Comparison of ENCODE assay signal across 34 mouse cellular contexts in the genomic region with DNA sequence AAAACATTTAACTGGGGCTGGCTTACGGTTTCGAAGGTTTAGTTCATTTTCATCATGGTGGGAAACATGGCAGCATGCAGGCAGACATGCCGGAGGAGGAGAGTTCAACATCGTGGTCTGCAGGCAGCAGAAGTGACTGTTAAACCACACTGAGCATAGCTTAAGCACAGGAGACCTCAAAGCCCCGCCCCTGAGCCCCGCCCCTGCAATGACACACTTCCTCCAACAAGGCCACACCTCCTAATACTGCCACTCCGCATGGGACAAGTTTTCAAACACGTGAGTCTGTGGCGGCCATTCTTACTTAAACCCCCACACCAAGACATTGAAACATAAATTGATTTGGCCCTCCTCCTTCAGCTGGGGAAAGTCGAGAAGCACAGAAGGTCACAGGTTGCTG. TPM values are rescaled to one million over a fixed set of nuclear protein-coding genes. Genes with fewer than 3 reads are reported as not detected.
DNase-seq lines count a peak whose midpoint lies in the region; ATAC-seq and TF ChIP-seq lines count a peak whose summit lies in the region.
"Had no signal": no experiment of that assay in that cellular context is flagged by ENCODE, and none has a peak within 500 bp of the region (broad histone marks: within the 10 kb centered on the region; RNA-seq: fewer than 3 reads in every experiment).

No protein-coding gene starts in this region.

- H3K4me2 ChIP-seq in liver, embryonic 12.5 days, result no peak overlapping the region
- no peak overlapping the region for H3K4me2 ChIP-seq in midbrain, embryonic 16.5 days (ENCODE audit: low read length)
- H3K4me2 ChIP-seq: hindbrain, embryonic 15.5 days; intestine, embryonic 15.5 days had no signal

- peak; percentile 98 for TF ChIP-seq POLR2A in ES-Bruce4 (IDR thresholded peaks at IDR 0.05; ENCODE audit: insufficient read depth, low read length)

- no peaks in the 10 kb centered on the region for H3K9me3 ChIP-seq in liver, embryonic 12.5 days (replicated peaks)
- H3K9me3 ChIP-seq in ES-Bruce4 (replicated peaks; ENCODE audit: control insufficient read depth, insufficient read depth, low read length, poor library complexity, severe bottlenecking), result no peaks in the 10 kb centered on the region
- no peaks in the 10 kb centered on the region for H3K9me3 ChIP-seq in midbrain, embryonic 16.5 days (replicated peaks; ENCODE audit: control insufficient read depth, low read length, poor library complexity, severe bottlenecking)
- H3K9me3 ChIP-seq: forebrain, embryonic 10.5 days; hindbrain, embryonic 15.5 days; intestine, embryonic 15.5 days; limb, embryonic 10.5 days; megakaryocyte, embryonic 14.5 days had no signal

- WGBS in liver, embryonic 12.5 days (ENCODE audit: insufficient replicate concordance), result 57% methylated on average over 10 of the region's 10 CpGs
- 86% methylated on average over 10 of the region's 10 CpGs for WGBS in midbrain, embryonic 16.5 days

- H3K4me1 ChIP-seq in liver, embryonic 12.5 days, result no peaks in the 10 kb centered on the region
- no peaks in the 10 kb centered on the region for H3K4me1 ChIP-seq in ES-Bruce4 (ENCODE audit: control insufficient read depth, insufficient read depth, low read length)
- H3K4me1 ChIP-seq in midbrain, embryonic 16.5 days (ENCODE audit: control insufficient read depth, insufficient read depth, low read length), result no peaks in the 10 kb centered on the region
- H3K4me1 ChIP-seq: forebrain, embryonic 10.5 days; hindbrain, embryonic 15.5 days; intestine, embryonic 15.5 days; limb, embryonic 10.5 days; megakaryocyte, embryonic 14.5 days had no signal

- H3K9ac ChIP-seq in liver, embryonic 12.5 days, result no peak overlapping the region
- H3K9ac ChIP-seq in ES-Bruce4 (ENCODE audit: low read depth, poor library complexity, severe bottlenecking), result peak overlapping the region; percentile 52
- H3K9ac ChIP-seq in midbrain, embryonic 16.5 days (ENCODE audit: low read depth, low read length), result no peak overlapping the region
- H3K9ac ChIP-seq: forebrain, postnatal 0 days; hindbrain, embryonic 15.5 days; intestine, embryonic 15.5 days had no signal

- H3K27me3 ChIP-seq in liver, embryonic 12.5 days (replicated peaks), result no peaks in the 10 kb centered on the region
- H3K27me3 ChIP-seq in ES-Bruce4 (ENCODE audit: control insufficient read depth, insufficient read depth, low read length, poor library complexity, severe bottlenecking), result no peaks in the 10 kb centered on the region
- H3K27me3 ChIP-seq in midbrain, embryonic 16.5 days (ENCODE audit: control insufficient read depth, insufficient read depth, low read depth, low read length), result no peaks in the 10 kb centered on the region
- H3K27me3 ChIP-seq: hindbrain, embryonic 15.5 days; intestine, embryonic 15.5 days had no signal

- TF ChIP-seq EP300 in ES-Bruce4 (IDR thresholded peaks at IDR 0.05; ENCODE audit: insufficient read depth, low read depth, low read length), result no peak

- ATAC-seq in liver, embryonic 12.5 days, result no peak
- ATAC-seq in midbrain, embryonic 16.5 days, result no peak
- ATAC-seq: forebrain, postnatal 0 days; intestine, embryonic 15.5 days had no signal

- no peaks in the 10 kb centered on the region for H3K36me3 ChIP-seq in liver, embryonic 12.5 days
- peaks cover 3% of the 10 kb centered on the region; the same call in 1 of the 2 replicates for H3K36me3 ChIP-seq in ES-Bruce4 (ENCODE audit: control insufficient read depth, insufficient read depth, low read length, poor library complexity, severe bottlenecking)
- H3K36me3 ChIP-seq in midbrain, embryonic 16.5 days (ENCODE audit: control insufficient read depth, insufficient read depth, low read length), result no peaks in the 10 kb centered on the region
- H3K36me3 ChIP-seq: forebrain, embryonic 10.5 days; hindbrain, embryonic 15.5 days; intestine, embryonic 15.5 days; limb, embryonic 10.5 days had no signal

- H3K4me3 ChIP-seq in liver, embryonic 12.5 days, result no peak overlapping the region
- H3K4me3 ChIP-seq in ES-Bruce4 (ENCODE audit: low read depth, low read length), result peak overlapping the region; percentile 95
- H3K4me3 ChIP-seq in midbrain, embryonic 16.5 days (ENCODE audit: low read depth, low read length), result no peak overlapping the region
- H3K4me3 ChIP-seq: forebrain, embryonic 10.5 days; hindbrain, embryonic 15.5 days; intestine, embryonic 15.5 days; limb, embryonic 10.5 days; megakaryocyte, embryonic 14.5 days had no signal

- no peak overlapping the region for H3K27ac ChIP-seq in liver, embryonic 12.5 days
- H3K27ac ChIP-seq in ES-Bruce4 (ENCODE audit: insufficient read depth, low read length), result 0 out of 2 replicates have a peak overlapping the region, but pooled peaks have one; percentile 42
- H3K27ac ChIP-seq in midbrain, embryonic 16.5 days (ENCODE audit: low read length), result no peak overlapping the region
- H3K27ac ChIP-seq: forebrain, embryonic 10.5 days; hindbrain, embryonic 15.5 days; intestine, embryonic 15.5 days; limb, embryonic 10.5 days had no signal

- DNase-seq in liver (peak; percentile 22), R1 (ENCODE audit: low read depth, low spot score) (peak; percentile 90)
- DNase-seq in urinary bladder, postnatal 25 days (ENCODE audit: low spot score), result no peak
- no peak for DNase-seq in left cerebral cortex, postnatal 10 days (ENCODE audit: extremely low spot score in 1 of 2, low spot score in 2 of 2)
- DNase-seq: adrenal gland, postnatal 36 days; B cell, adult 2 months; cerebellum, adult 9-11 months; forebrain, postnatal 0 days; gastrocnemius, postnatal 25 days; kidney, adult 8-10 months; kidney, postnatal 10 days; lung, adult 2 months; lung, postnatal 14 days; thymus, adult 18-20 months; thymus, postnatal 36 days had no signal

- no peak for TF ChIP-seq CTCF in ES-Bruce4 (IDR thresholded peaks at IDR 0.05; ENCODE audit: low read depth, low read length)

- intact Hi-C loops in left cerebral cortex, postnatal 10 days (cut with DNase I), result no loop called here

RNA-seq across cellular contexts. Expression of a gene that starts 1.0 kb away (rescaled TPM):
- polyA plus RNA-seq in liver, embryonic 12.5 days (2016; fragmentation: Nextera tagmentation; extraction: Ambion mirVana), result not detected in 2 replicates
- polyA plus RNA-seq in ES-Bruce4 (2011; ENCODE audit: insufficient read depth, insufficient read length, low read depth, missing spikeins), result 8.7 and 11.0 TPM in 2 replicates
- not detected for total RNA-seq in left cerebral cortex, postnatal 10 days (2021)
- polyA plus RNA-seq in midbrain, embryonic 16.5 days (2015; fragmentation: Nextera tagmentation; extraction: Ambion mirVana), result not detected in 2 replicates
- total RNA-seq: adrenal gland, adult 18-20 months; adrenal gland, postnatal 36 days; forebrain, postnatal 0 days; gastrocnemius, postnatal 25 days; hematopoietic stem cell, adult 5-6 weeks; layer of hippocampus, postnatal 14 days; left cerebral cortex, adult 8-10 months; liver, adult 2 months; midbrain, postnatal 0 days had no signal
- polyA plus RNA-seq: embryonic facial prominence, embryonic 11.5 days; forebrain, embryonic 10.5 days; forebrain, postnatal 0 days; heart, embryonic 16.5 days; hindbrain, embryonic 15.5 days; intestine, embryonic 15.5 days; limb, embryonic 10.5 days; liver, adult 2 months; lung, adult 2 months; midbrain, postnatal 0 days; neural tube, embryonic 14.5 days; spleen, adult 2 months had no signal

RNA-seq across cellular contexts. Expression of a gene that starts 16.8 kb away (rescaled TPM):
- not detected in 2 replicates for polyA plus RNA-seq in liver, embryonic 12.5 days (2016; fragmentation: Nextera tagmentation; extraction: Ambion mirVana)
- polyA plus RNA-seq in ES-Bruce4 (2011; ENCODE audit: insufficient read depth, insufficient read length, low read depth, missing spikeins), result 0.54 and 2.1 TPM in 2 replicates
- total RNA-seq in left cerebral cortex, postnatal 10 days (2021), result not detected
- polyA plus RNA-seq in midbrain, embryonic 16.5 days (2015; fragmentation: Nextera tagmentation; extraction: Ambion mirVana), result not detected in 2 replicates
- total RNA-seq: adrenal gland, adult 18-20 months; adrenal gland, postnatal 36 days; forebrain, postnatal 0 days; gastrocnemius, postnatal 25 days; hematopoietic stem cell, adult 5-6 weeks; layer of hippocampus, postnatal 14 days; left cerebral cortex, adult 8-10 months; liver, adult 2 months; midbrain, postnatal 0 days had no signal
- polyA plus RNA-seq: embryonic facial prominence, embryonic 11.5 days; forebrain, embryonic 10.5 days; forebrain, postnatal 0 days; heart, embryonic 16.5 days; hindbrain, embryonic 15.5 days; intestine, embryonic 15.5 days; limb, embryonic 10.5 days; liver, adult 2 months; lung, adult 2 months; midbrain, postnatal 0 days; neural tube, embryonic 14.5 days; spleen, adult 2 months; stomach, embryonic 14.5 days had no signal

RNA-seq across cellular contexts. Expression of a gene that starts 29.5 kb away (rescaled TPM):
- polyA plus RNA-seq in liver, embryonic 12.5 days (2016; fragmentation: Nextera tagmentation; extraction: Ambion mirVana), result not detected in 2 replicates
- polyA plus RNA-seq in ES-Bruce4 (2011; ENCODE audit: insufficient read depth, insufficient read length, low read depth, missing spikeins), result not detected in 2 replicates
- total RNA-seq in left cerebral cortex, postnatal 10 days (2021), result under 1 TPM; 0.14 to 0.28 TPM
- polyA plus RNA-seq in midbrain, embryonic 16.5 days (2015; fragmentation: Nextera tagmentation; extraction: Ambion mirVana), result not detected in 2 replicates
- total RNA-seq: adrenal gland, adult 18-20 months; adrenal gland, postnatal 36 days; forebrain, postnatal 0 days; gastrocnemius, postnatal 25 days; hematopoietic stem cell, adult 5-6 weeks; liver, adult 2 months; midbrain, postnatal 0 days had no signal
- polyA plus RNA-seq: embryonic facial prominence, embryonic 11.5 days; forebrain, embryonic 10.5 days; forebrain, postnatal 0 days; heart, embryonic 16.5 days; hindbrain, embryonic 15.5 days; intestine, embryonic 15.5 days; limb, embryonic 10.5 days; liver, adult 2 months; lung, adult 2 months; neural tube, embryonic 14.5 days; spleen, adult 2 months; stomach, embryonic 14.5 days had no signal

RNA-seq across cellular contexts. Expression of a gene that starts 37.4 kb away (rescaled TPM):
- not detected in 2 replicates for polyA plus RNA-seq in liver, embryonic 12.5 days (2016; fragmentation: Nextera tagmentation; extraction: Ambion mirVana)
- polyA plus RNA-seq in ES-Bruce4 (2011; ENCODE audit: insufficient read depth, insufficient read length, low read depth, missing spikeins), result 0.66 TPM in 1 of 2 replicates, not detected in the other
- total RNA-seq in left cerebral cortex, postnatal 10 days (2021), result under 1 TPM; 0.28 to 0.79 TPM
- polyA plus RNA-seq in midbrain, embryonic 16.5 days (2015; fragmentation: Nextera tagmentation; extraction: Ambion mirVana), result 0.20 TPM in 1 of 2 replicates, not detected in the other
- total RNA-seq: adrenal gland, adult 18-20 months; adrenal gland, postnatal 36 days; gastrocnemius, postnatal 25 days; hematopoietic stem cell, adult 5-6 weeks; liver, adult 2 months had no signal
- polyA plus RNA-seq: embryonic facial prominence, embryonic 11.5 days; forebrain, embryonic 10.5 days; forebrain, postnatal 0 days; hindbrain, embryonic 15.5 days; intestine, embryonic 15.5 days; limb, embryonic 10.5 days; liver, adult 2 months; lung, adult 2 months; neural tube, embryonic 14.5 days; spleen, adult 2 months; stomach, embryonic 14.5 days had no signal

RNA-seq across cellular contexts. Expression of a gene that starts 47.3 kb away (rescaled TPM):
- not detected in 2 replicates for polyA plus RNA-seq in liver, embryonic 12.5 days (2016; fragmentation: Nextera tagmentation; extraction: Ambion mirVana)
- polyA plus RNA-seq in ES-Bruce4 (2011; ENCODE audit: insufficient read depth, insufficient read length, low read depth, missing spikeins), result not detected in 2 replicates
- not detected for total RNA-seq in left cerebral cortex, postnatal 10 days (2021)
- polyA plus RNA-seq in midbrain, embryonic 16.5 days (2015; fragmentation: Nextera tagmentation; extraction: Ambion mirVana), result not detected in 2 replicates
- total RNA-seq: adrenal gland, adult 18-20 months; adrenal gland, postnatal 36 days; forebrain, postnatal 0 days; gastrocnemius, postnatal 25 days; hematopoietic stem cell, adult 5-6 weeks; left cerebral cortex, adult 8-10 months; liver, adult 2 months; midbrain, postnatal 0 days had no signal
- polyA plus RNA-seq: embryonic facial prominence, embryonic 11.5 days; forebrain, embryonic 10.5 days; heart, embryonic 16.5 days; hindbrain, embryonic 15.5 days; intestine, embryonic 15.5 days; limb, embryonic 10.5 days; liver, adult 2 months; lung, adult 2 months; neural tube, embryonic 14.5 days; spleen, adult 2 months; stomach, embryonic 14.5 days had no signal

Comparison
In these comparisons a context has a peak if more than half of its experiments do, and no peak if none do; other contexts are left out.
1. DNase-seq: peak in liver (single experiment) and R1 (single experiment); none in urinary bladder, postnatal 25 days (single experiment) and left cerebral cortex, postnatal 10 days (0 of 2).